Mouse (Mus musculus) midbrain, embryonic 11.5 days (tissue): ENCODE results near the gene Sox5. TPM values are rescaled to one million over a fixed set of nuclear protein-coding genes. Genes with fewer than 3 reads are reported as not detected.

ENCODE experiments used
- ATAC-seq: fragments of 200-750 bp; cut with Nextera tagmentation; 2 replicates; pipeline ENCODE4 v1.8.0; 2017; ENCODE audit warnings: moderate TSS enrichment, moderate library complexity; ENCODE audit not compliant: low FRiP score
- DNase-seq: peaks from one replicate; pipeline ENCODE4 v3.0.0; 2015; ENCODE audit warnings: low spot score; ENCODE audit errors: missing footprints
- H3K27ac ChIP-seq: fragments of 300-500 bp; sonication (generic); 2 replicates; pipeline ENCODE4 v1.5.1; 2014; ENCODE audit warnings: low read depth, low read length
- H3K27me3 ChIP-seq: fragments of 300-500 bp; sonication (generic); 2 replicates; pipeline ENCODE4 v1.6.1; 2014; ENCODE audit warnings: mild to moderate bottlenecking, low read length, moderate library complexity, mixed read lengths; ENCODE audit not compliant: control insufficient read depth, insufficient read depth
- H3K36me3 ChIP-seq: fragments of 300-500 bp; sonication (generic); 2 replicates; pipeline ENCODE4 v1.6.1; 2014; ENCODE audit warnings: mild to moderate bottlenecking, low read length, moderate library complexity, mixed read lengths; ENCODE audit not compliant: control insufficient read depth, insufficient read depth
- H3K4me1 ChIP-seq: fragments of 300-500 bp; sonication (generic); 2 replicates; pipeline ENCODE4 v1.6.1; 2014; ENCODE audit warnings: low read length; ENCODE audit not compliant: control insufficient read depth, insufficient read depth
- H3K4me2 ChIP-seq: fragments of 300-500 bp; sonication (generic); 2 replicates; pipeline ENCODE4 v1.6.1; 2014; ENCODE audit warnings: mild to moderate bottlenecking, moderate library complexity
- H3K4me3 ChIP-seq: fragments of 300-500 bp; sonication (generic); 2 replicates; pipeline ENCODE4 v1.5.1; 2014; ENCODE audit warnings: low read depth, low read length
- H3K9ac ChIP-seq: fragments of 300-500 bp; sonication (generic); 2 replicates; pipeline ENCODE4 v1.6.1; 2014; ENCODE audit warnings: low read length
- H3K9me3 ChIP-seq: fragments of 300-500 bp; sonication (generic); 2 replicates; pipeline ENCODE4 v1.6.1; 2016; ENCODE audit warnings: low read length; ENCODE audit not compliant: control insufficient read depth
- WGBS: fragments of 180-500 bp; shearing (Covaris S2); extraction: QIAGEN DNeasy Blood & Tissue Kit; methylation state at CpG from one replicate; pipeline ENCODE4 v1.1.7; 2014; 5-methylcytosine and 5-hydroxymethylcytosine counted together
- polyA plus RNA-seq: library from polyadenylated mRNA; unstranded; fragments of >200 nt; fragmentation: Nextera tagmentation; extraction: Ambion mirVana; gene quantifications from 2 replicates; pipeline ENCODE4 v1.2.1, GENCODE M21; 2014

Gene Sox5
- polyA plus RNA-seq, 1 experiment from 2014 or later: 23.0 TPM

DNA sequence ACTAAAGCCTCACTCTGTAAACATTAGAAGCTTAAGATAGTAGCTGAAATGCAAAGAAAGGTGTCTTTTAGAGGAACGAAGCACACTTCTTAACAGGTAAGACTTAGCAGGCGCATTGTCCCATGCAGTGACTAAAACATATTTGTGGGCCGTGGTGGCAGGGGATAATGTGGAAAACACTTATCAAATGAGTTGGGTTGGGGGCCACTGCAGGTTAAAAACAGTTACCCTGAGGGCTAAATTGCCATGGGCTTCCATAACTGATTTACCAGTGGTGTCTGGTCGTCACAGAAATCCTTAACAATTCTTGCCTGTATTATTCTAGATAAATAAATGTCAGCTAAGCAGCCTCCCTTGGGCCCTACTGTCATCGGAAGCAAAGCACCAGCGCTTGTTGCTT, 401.1 kb downstream of the Sox5 start:
- no peak for ATAC-seq
- no peak overlapping the region for H3K4me3 ChIP-seq
- H3K27me3 ChIP-seq: no peaks in the 10 kb centered on the region

GRCm38 (mm10) chr6:144380171-144380570, 401.6 kb downstream of the Sox5 start:
- WGBS: 83% methylated on average over 15 of the region's 15 CpGs
- Histone ChIP-seq H3K4me1 (no peaks in the 10 kb centered on the region), H3K4me2 (no peak overlapping the region), H3K36me3 (no peaks in the 10 kb centered on the region), H3K9me3 (no peaks in the 10 kb centered on the region), H3K4me3 (no peak overlapping the region), H3K27ac (no peak overlapping the region), H3K9ac (no peak overlapping the region), H3K27me3 (no peaks in the 10 kb centered on the region)
- ATAC-seq (no peak), DNase-seq (peak; percentile 78)

More for the DNA sequence above, 401.1 kb downstream of the Sox5 start:
- WGBS: 87% methylated on average over 6 of the region's 6 CpGs
- H3K9ac ChIP-seq: no peak overlapping the region
- H3K9me3 ChIP-seq: no peaks in the 10 kb centered on the region
- H3K4me2 ChIP-seq: no peak overlapping the region
- no peaks in the 10 kb centered on the region for H3K4me1 ChIP-seq
- H3K27ac ChIP-seq: no peak overlapping the region
- peak; percentile 53 for DNase-seq
- H3K36me3 ChIP-seq: no peaks in the 10 kb centered on the region

DNA sequence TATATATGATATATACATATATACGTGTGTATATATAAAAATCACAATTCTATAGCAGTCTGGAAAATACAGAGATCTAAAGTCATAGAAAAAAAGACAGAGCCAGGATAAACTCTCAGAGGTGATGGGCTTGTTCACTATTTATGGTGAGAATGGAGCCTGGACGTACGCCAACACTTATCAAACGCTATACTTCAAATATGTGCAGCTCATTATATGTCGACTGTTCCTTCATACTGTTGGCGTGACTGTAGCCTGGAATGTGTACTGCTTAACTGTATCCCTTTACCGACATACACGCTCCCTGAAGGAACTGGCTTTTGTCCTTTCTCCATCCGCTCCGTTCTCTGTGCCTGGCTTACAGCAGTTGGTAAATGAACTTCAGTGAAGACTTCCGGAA, 407.0 kb downstream of the Sox5 start:
- no peak overlapping the region for H3K27ac ChIP-seq
- H3K36me3 ChIP-seq: no peaks in the 10 kb centered on the region
- H3K9ac ChIP-seq: no peak overlapping the region
- ATAC-seq: no peak
- DNase-seq: no peak
- no peaks in the 10 kb centered on the region for H3K4me1 ChIP-seq
- H3K27me3 ChIP-seq: no peaks in the 10 kb centered on the region
- H3K4me3 ChIP-seq: no peak overlapping the region
- no peak overlapping the region for H3K4me2 ChIP-seq
- WGBS: 94% methylated on average over 11 of the region's 11 CpGs
- H3K9me3 ChIP-seq: no peaks in the 10 kb centered on the region

- Histone ChIP-seq H3K27ac (no peak overlapping the region), H3K4me2 (no peak overlapping the region), H3K27me3 (no peaks in the 10 kb centered on the region), H3K4me1 (no peaks in the 10 kb centered on the region), H3K4me3 (no peak overlapping the region), H3K9me3 (no peaks in the 10 kb centered on the region), H3K36me3 (no peaks in the 10 kb centered on the region), H3K9ac (no peak overlapping the region)
- ATAC-seq: peak; percentile 24; the same call in 1 of the 2 replicates
- no peak for DNase-seq
- WGBS: 42% methylated on average over 10 of the region's 10 CpGs
These were observed 411.1 kb downstream of the Sox5 start for GRCm38 (mm10) chr6:144370699-144371098.

DNA sequence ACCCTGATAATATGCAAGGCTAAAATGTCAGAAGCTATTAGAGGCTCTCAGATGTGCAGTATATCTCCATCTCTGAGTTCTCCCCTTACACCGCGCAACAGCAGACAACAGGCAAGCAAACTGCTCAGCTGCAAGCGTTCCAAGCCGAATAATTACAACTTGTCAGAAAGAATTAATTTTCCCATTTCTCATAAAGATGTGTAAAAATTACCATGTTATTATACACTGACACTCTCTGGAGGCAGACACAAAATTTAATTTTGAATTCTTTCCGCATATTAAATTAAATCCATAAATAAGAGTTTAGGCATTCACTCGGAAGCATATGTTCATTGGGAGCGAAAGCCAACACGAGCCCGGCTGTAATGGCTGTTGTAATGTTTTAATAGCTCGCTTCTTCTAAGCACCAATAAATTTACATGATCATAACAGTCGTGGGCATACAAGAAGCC, 414.1 kb downstream of the Sox5 start:
- no peak overlapping the region for H3K4me2 ChIP-seq
- no peak for ATAC-seq
- H3K4me3 ChIP-seq: no peak overlapping the region
- H3K9me3 ChIP-seq: no peaks in the 10 kb centered on the region
- H3K27me3 ChIP-seq: no peaks in the 10 kb centered on the region
- no peak overlapping the region for H3K27ac ChIP-seq
- no peak overlapping the region for H3K9ac ChIP-seq
- no peak for DNase-seq
- no peaks in the 10 kb centered on the region for H3K4me1 ChIP-seq
- 91% methylated on average over 11 of the region's 11 CpGs for WGBS
- H3K36me3 ChIP-seq: no peaks in the 10 kb centered on the region

DNA sequence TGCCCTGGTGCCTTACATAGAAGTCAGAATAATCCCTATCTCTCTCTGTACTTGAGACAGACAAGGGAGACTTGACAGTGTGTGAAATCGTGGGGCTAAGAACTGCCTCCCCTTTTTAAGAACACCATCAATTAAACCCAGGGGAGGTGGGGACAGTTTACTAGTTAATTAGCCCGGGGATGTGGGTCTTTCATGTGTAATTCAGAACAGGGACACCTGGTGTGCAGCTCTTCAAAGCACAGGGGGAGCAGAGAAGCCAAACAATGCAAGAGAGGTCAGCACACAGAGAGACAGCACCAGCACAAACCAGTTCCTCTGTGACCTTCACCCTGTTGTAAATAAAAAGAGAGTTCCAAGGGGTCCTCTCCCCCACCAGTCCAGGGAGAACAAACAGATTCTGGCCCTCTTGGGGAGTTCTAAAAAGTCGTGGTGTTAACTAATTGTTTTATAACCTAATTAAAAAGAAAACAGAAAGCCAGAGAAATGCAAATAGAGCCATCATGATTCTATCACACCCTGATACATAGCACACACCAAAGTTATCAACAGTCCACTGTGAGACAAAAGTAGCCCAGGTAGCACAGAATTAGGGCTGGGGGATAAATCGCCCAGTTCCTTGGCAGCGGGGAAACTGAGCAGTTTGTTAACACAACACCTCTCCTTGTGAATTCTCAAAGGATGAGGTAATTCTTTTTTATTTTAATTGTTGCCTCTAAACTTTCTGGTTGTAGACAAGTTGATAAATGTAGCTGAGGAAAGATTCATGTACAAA, 420.3 kb downstream of the Sox5 start:
- Histone ChIP-seq H3K36me3 (no peaks in the 10 kb centered on the region), H3K4me1 (peaks cover 7% of the 10 kb centered on the region), H3K4me2 (no peak overlapping the region), H3K9ac (no peak overlapping the region), H3K27me3 (no peaks in the 10 kb centered on the region), H3K9me3 (no peaks in the 10 kb centered on the region), H3K27ac (no peak overlapping the region), H3K4me3 (no peak overlapping the region)
- DNase-seq: no peak
- 8% methylated on average over 5 of the region's 5 CpGs for WGBS
- peak; percentile 52; the same call in 1 of the 2 replicates for ATAC-seq

- ATAC-seq (no peak), DNase-seq (no peak)
- H3K9ac ChIP-seq: no peak overlapping the region
- no peaks in the 10 kb centered on the region for H3K36me3 ChIP-seq
- peaks cover 7% of the 10 kb centered on the region for H3K4me1 ChIP-seq
- H3K9me3 ChIP-seq: no peaks in the 10 kb centered on the region
- no peak overlapping the region for H3K27ac ChIP-seq
- H3K27me3 ChIP-seq: no peaks in the 10 kb centered on the region
- H3K4me2 ChIP-seq: no peak overlapping the region
- no peak overlapping the region for H3K4me3 ChIP-seq
- 92% methylated on average over 4 of the region's 4 CpGs for WGBS
These were observed 424.7 kb downstream of the Sox5 start for GRCm38 (mm10) chr6:144357081-144357480.

DNA sequence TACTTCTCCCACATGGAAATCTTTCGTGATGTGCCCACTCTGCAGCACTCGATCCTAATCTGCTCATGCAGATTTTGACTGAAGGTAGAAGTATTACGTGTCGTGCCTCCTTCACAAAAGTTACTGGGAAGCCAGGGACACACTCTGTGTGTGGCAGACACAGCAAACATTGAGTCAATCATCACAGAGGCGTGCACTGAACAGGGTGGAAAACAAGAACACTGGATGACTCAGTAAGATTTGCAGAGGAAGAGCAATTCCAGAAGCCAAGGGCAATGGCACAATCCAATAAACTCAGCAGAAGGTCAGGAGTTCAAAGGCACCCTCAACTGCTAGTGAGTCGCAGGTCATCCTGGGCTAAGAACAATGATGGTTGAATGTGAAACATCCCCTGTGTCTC, 430.7 kb downstream of the Sox5 start:
- 86% methylated on average over 6 of the region's 6 CpGs for WGBS
- DNase-seq: no peak
- no peaks in the 10 kb centered on the region for H3K27me3 ChIP-seq
- no peaks in the 10 kb centered on the region for H3K9me3 ChIP-seq
- H3K27ac ChIP-seq: no peak overlapping the region
- H3K4me1 ChIP-seq: no peaks in the 10 kb centered on the region
- H3K9ac ChIP-seq: no peak overlapping the region
- no peak for ATAC-seq
- H3K4me2 ChIP-seq: no peak overlapping the region
- H3K36me3 ChIP-seq: no peaks in the 10 kb centered on the region
- no peak overlapping the region for H3K4me3 ChIP-seq

DNA sequence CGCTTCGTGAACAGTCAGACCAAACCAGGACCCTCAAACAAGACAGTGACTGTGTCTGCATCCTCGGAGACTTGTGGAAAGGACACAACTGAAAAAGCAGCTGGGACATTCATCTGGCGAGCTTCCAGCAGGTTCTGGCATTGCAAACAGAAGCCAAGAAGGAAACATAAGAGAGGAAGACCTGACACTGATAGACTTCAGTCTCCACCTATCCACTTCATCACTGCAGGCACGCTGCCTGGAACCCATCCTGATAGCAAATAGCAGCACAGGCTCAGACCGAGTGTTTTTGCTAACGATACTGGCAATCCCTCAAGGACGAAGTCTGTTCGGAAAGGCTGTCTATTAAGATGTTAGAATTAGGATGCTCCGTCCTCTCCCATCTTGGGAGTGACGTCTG, 438.4 kb downstream of the Sox5 start:
- Histone ChIP-seq H3K27me3 (no peaks in the 10 kb centered on the region), H3K4me2 (no peak overlapping the region), H3K27ac (no peak overlapping the region), H3K4me1 (no peaks in the 10 kb centered on the region; the same call in 1 of the 2 replicates), H3K36me3 (no peaks in the 10 kb centered on the region), H3K9me3 (peaks cover 3% of the 10 kb centered on the region; the same call in 1 of the 2 replicates), H3K4me3 (no peak overlapping the region), H3K9ac (no peak overlapping the region)
- whole genome bisulfite sequencing: 86% methylated on average over 11 of the region's 11 CpGs
- ATAC-seq (no peak), DNase-seq (no peak)
